Mouse (Mus musculus) stomach, postnatal 0 days (tissue): ENCODE measurements around the gene Il3. TPM values are rescaled to one million over a fixed set of nuclear protein-coding genes. Genes with fewer than 3 reads are reported as not detected.

Experiments used
- ATAC-seq: fragments of 200-750 bp; cut with Nextera tagmentation; 2 replicates; pipeline ENCODE4 v1.8.0; 2017; ENCODE audit not compliant: low FRiP score, low TSS enrichment
- DNase-seq: peaks from one replicate; pipeline ENCODE4 v3.0.0-alpha.2; 2016; ENCODE audit warnings: low spot score
- H3K27ac ChIP-seq: fragments of 300-500 bp; sonication (generic); replicated peaks from 2 replicates; pipeline ENCODE4 v1.5.1; 2014; ENCODE audit warnings: mild to moderate bottlenecking, control low read depth
- H3K27me3 ChIP-seq: fragments of 300-500 bp; sonication (generic); 2 replicates; pipeline ENCODE4 v1.6.1; 2014; ENCODE audit warnings: low read length; ENCODE audit not compliant: control insufficient read depth, insufficient read depth
- H3K36me3 ChIP-seq: fragments of 300-500 bp; sonication (generic); 2 replicates; pipeline ENCODE4 v1.6.1; 2014; ENCODE audit warnings: low read length, mixed read lengths; ENCODE audit not compliant: control insufficient read depth, insufficient read depth
- H3K4me1 ChIP-seq: fragments of 300-500 bp; sonication (generic); replicated peaks from 2 replicates; pipeline ENCODE4 v1.6.1; 2014; ENCODE audit warnings: antibody characterized with exemption; ENCODE audit not compliant: control insufficient read depth, insufficient read depth
- H3K4me2 ChIP-seq: fragments of 300-500 bp; sonication (generic); replicated peaks from 2 replicates; pipeline ENCODE4 v1.6.1; 2014; ENCODE audit warnings: low read depth, mild to moderate bottlenecking, control low read depth, moderate library complexity
- H3K4me3 ChIP-seq: fragments of 300-500 bp; sonication (generic); 2 replicates; pipeline ENCODE4 v1.5.1; 2014; ENCODE audit warnings: low read depth, low read length, control low read depth
- H3K9ac ChIP-seq: fragments of 300-500 bp; sonication (generic); 2 replicates; pipeline ENCODE4 v1.6.1; 2014; ENCODE audit warnings: mild to moderate bottlenecking, low read length, control low read depth, mixed read lengths
- H3K9me3 ChIP-seq: fragments of 300-500 bp; sonication (generic); 2 replicates; pipeline ENCODE4 v1.6.1; 2016; ENCODE audit warnings: low read length; ENCODE audit not compliant: control insufficient read depth
- CTCF ChIP-seq: IDR thresholded peaks from 2 replicates; pipeline ENCODE4 v1.5.1; 2016; ENCODE audit warnings: antibody characterized with exemption, low read depth, mild to moderate bottlenecking, moderate library complexity
- EP300 ChIP-seq: optimal IDR thresholded peaks from 2 replicates; pipeline ENCODE3; 2016; ENCODE audit warnings: antibody characterized with exemption
- WGBS: fragments of 180-500 bp; shearing (Covaris S2); extraction: QIAGEN DNeasy Blood & Tissue Kit; methylation state at CpG from one replicate; pipeline ENCODE4 v1.1.7; 2014; 5-methylcytosine and 5-hydroxymethylcytosine counted together
- polyA plus RNA-seq: library from polyadenylated mRNA; unstranded; fragments of >200 nt; fragmentation: Nextera tagmentation; extraction: Ambion mirVana; gene quantifications from 2 replicates; pipeline ENCODE4 v1.2.1, GENCODE M21; 2015

Gene Il3
- polyA plus RNA-seq, 1 experiment from 2014 or later, result not detected

- Histone ChIP-seq H3K4me3 (no peak overlapping the region), H3K4me1 (no peaks in the 10 kb centered on the region), H3K9me3 (no peaks in the 10 kb centered on the region), H3K27ac (no peak overlapping the region), H3K4me2 (no peak overlapping the region), H3K27me3 (no peaks in the 10 kb centered on the region), H3K36me3 (no peaks in the 10 kb centered on the region), H3K9ac (no peak overlapping the region)
- no peak for TF ChIP-seq CTCF
- no peak for DNase-seq
- 47% methylated on average over 3 of the region's 3 CpGs for WGBS
- no peak for ATAC-seq
These were observed 17.3 kb downstream of the Il3 start for GRCm38 (mm10) chr11:54249748-54250147.

- Histone ChIP-seq H3K36me3 (no peaks in the 10 kb centered on the region), H3K4me1 (no peaks in the 10 kb centered on the region), H3K9ac (no peak within 1 kb of the TSS), H3K27me3 (no peaks in the 10 kb centered on the region), H3K9me3 (no peaks in the 10 kb centered on the region), H3K27ac (no peak within 1 kb of the TSS), H3K4me2 (no peak within 1 kb of the TSS), H3K4me3 (no peak within 1 kb of the TSS)
- whole genome bisulfite sequencing, result 57% methylated on average over 11 of the region's 11 CpGs
- TF ChIP-seq CTCF (no peak), EP300 (no peak)
- no peak for ATAC-seq
- DNase-seq, result no peak
These were observed 17.9 kb downstream of the Il3 start, which contains the start of gene Csf2 for GRCm38 (mm10) chr11:54248940-54249717. Csf2 (minus strand) TSS chr11:54249667.

GRCm38 (mm10) chr11:54247251-54247950 is 19.7 kb downstream of the Il3 start:
- ATAC-seq, result no peak
- H3K9ac ChIP-seq, result no peak overlapping the region
- H3K4me3 ChIP-seq, result no peak overlapping the region
- no peaks in the 10 kb centered on the region for H3K9me3 ChIP-seq
- 61% methylated on average over 10 of the region's 10 CpGs for WGBS
- no peaks in the 10 kb centered on the region for H3K4me1 ChIP-seq
- H3K27ac ChIP-seq, result no peak overlapping the region
- H3K27me3 ChIP-seq, result no peaks in the 10 kb centered on the region
- H3K4me2 ChIP-seq, result no peak overlapping the region
- H3K36me3 ChIP-seq, result no peaks in the 10 kb centered on the region
- no peak for DNase-seq
- TF ChIP-seq CTCF, result no peak
- no peak for TF ChIP-seq EP300

GRCm38 (mm10) chr11:54244465-54244864 is 22.6 kb downstream of the Il3 start:
- ATAC-seq, result no peak
- no peaks in the 10 kb centered on the region for H3K4me1 ChIP-seq
- TF ChIP-seq EP300 (no peak), CTCF (no peak)
- WGBS, result 56% methylated on average over 6 of the region's 6 CpGs
- H3K4me3 ChIP-seq, result no peak overlapping the region
- H3K27me3 ChIP-seq, result no peaks in the 10 kb centered on the region
- no peaks in the 10 kb centered on the region for H3K36me3 ChIP-seq
- H3K27ac ChIP-seq, result no peak overlapping the region
- no peak for DNase-seq
- H3K9ac ChIP-seq, result no peak overlapping the region
- H3K4me2 ChIP-seq, result no peak overlapping the region
- H3K9me3 ChIP-seq, result no peaks in the 10 kb centered on the region

- no peaks in the 10 kb centered on the region for H3K36me3 ChIP-seq
- H3K4me3 ChIP-seq, result no peak overlapping the region
- 84% methylated on average over 3 of the region's 3 CpGs for WGBS
- DNase-seq (no peak), ATAC-seq (no peak)
- H3K27ac ChIP-seq, result no peak overlapping the region
- no peak overlapping the region for H3K9ac ChIP-seq
- H3K27me3 ChIP-seq, result no peaks in the 10 kb centered on the region
- H3K4me2 ChIP-seq, result no peak overlapping the region
- no peaks in the 10 kb centered on the region for H3K4me1 ChIP-seq
- TF ChIP-seq EP300 (no peak), CTCF (no peak)
- H3K9me3 ChIP-seq, result no peaks in the 10 kb centered on the region
These were observed 24.6 kb downstream of the Il3 start for GRCm38 (mm10) chr11:54242494-54242893.

GRCm38 (mm10) chr11:54236939-54237338 is 30.1 kb downstream of the Il3 start:
- no peak overlapping the region for H3K27ac ChIP-seq
- no peaks in the 10 kb centered on the region for H3K27me3 ChIP-seq
- TF ChIP-seq CTCF, result no peak
- no peak for TF ChIP-seq EP300
- H3K36me3 ChIP-seq, result no peaks in the 10 kb centered on the region
- ATAC-seq, result peak; percentile 26; the same call in 1 of the 2 replicates
- no peaks in the 10 kb centered on the region for H3K4me1 ChIP-seq
- H3K4me3 ChIP-seq, result no peak overlapping the region
- no peak overlapping the region for H3K4me2 ChIP-seq
- no peak for DNase-seq
- H3K9me3 ChIP-seq, result no peaks in the 10 kb centered on the region
- H3K9ac ChIP-seq, result no peak overlapping the region
- WGBS, result 43% methylated on average over 2 of the region's 2 CpGs
